Mouse (Mus musculus) thymus, postnatal 36 days (tissue): Measurements from ENCODE around the gene Usp4.

Source experiments
- DNase-seq, 2 experiments: peaks; one replicate each; pipeline ENCODE4 v3.0.0; 2022; ENCODE audit warnings: mixed read lengths in 2 of 2

Gene Usp4

DNA sequence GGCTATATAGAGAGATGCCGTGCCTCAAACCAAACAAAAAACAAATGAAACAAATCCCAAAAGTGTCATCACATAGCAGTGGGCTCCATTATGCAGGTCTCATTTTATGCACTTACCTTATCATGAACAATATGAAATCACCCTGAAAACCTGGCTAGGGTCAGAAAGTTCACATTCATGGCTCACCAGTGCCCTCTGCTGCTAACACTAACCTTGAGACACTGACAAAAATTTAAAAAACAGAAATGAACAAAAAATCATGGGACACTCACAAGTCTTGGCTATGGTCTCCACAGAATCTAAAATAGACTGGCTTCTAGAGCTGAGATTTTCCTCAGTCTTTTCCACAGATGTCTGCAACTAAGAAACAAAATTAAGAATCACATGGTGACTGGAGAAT is 64.6 kb downstream of the Usp4 start:
- peak in 1 of 2 experiments; percentile 7 for DNase-seq

DNA sequence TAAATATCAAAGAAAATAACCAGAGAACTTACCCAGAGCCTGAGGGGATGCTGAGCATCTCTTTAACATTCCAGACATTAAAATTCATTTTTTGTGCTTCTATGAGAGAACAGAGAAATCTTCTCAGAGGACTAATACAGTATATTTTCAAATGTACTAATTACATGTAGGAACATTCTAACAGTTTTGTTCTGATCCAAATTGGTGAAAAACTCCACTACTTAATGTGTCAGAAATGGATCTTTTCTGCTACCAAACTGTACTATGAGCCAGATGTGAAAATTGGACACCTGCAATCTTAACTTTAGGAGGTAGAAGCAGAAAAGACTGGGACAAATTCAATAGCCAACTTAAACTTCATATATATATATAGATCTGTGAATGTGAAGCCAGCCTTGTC is 80.7 kb downstream of the Usp4 start, which contains the start of gene Ccdc36:
Gene Ccdc36 (minus strand): TSS at position 101 of the 400 bp plus-strand sequence.
- no peak for DNase-seq

DNA sequence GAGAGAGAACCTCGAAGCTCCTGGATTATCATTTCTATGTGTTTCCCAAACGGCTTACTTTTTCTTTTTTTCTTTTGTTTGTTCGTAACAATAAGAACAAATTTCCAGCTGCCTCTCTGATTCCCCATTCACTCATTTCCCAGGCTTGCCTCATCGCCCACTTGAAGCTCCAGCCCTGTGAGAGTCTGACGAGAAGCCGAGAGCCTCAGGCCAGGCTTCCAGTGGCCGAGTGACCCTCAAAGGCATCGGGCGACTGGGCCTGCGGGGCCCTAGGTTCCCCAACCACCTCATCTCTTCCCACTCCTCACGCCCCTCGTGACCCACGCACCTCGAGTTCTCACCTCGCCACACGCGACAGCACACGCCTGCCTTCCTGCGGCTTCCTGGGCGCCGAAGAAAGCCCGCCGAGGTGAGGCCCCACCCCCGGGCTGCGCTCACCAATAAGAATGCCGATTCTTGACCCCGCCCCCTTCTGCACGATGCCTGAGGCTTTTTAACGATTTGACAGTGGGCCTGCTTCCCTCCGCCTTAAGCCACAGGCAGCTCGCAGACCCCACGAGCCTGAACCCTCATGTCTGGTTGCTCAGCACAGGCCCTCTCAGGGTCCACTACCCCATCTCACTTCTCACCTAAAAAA is 83.9 kb downstream of the Usp4 start:
- no peak for DNase-seq

DNA sequence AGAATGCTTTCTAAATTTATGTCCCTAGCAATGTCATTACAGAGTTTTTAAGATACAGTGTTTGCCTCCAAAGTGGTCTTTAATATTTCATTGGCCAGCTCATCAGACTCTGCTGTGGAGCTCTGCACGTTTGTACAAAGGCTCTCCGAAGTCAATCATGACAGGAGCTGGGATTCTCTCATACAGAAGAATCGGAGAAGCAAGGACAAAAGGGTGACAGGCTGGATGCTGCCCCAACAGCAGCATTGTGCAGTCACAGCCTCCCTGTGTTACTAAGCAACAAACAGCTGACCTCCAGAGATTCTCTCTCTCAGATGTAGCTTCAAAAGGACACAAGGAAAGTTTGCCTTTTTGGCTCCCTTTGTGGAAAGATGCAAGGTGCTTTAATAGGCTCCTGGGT is 88.5 kb downstream of the Usp4 start, which contains the start of gene BC048562:
Gene BC048562 (plus strand): TSS at position 301 of the 400 bp plus-strand sequence.
- no peak for DNase-seq

DNA sequence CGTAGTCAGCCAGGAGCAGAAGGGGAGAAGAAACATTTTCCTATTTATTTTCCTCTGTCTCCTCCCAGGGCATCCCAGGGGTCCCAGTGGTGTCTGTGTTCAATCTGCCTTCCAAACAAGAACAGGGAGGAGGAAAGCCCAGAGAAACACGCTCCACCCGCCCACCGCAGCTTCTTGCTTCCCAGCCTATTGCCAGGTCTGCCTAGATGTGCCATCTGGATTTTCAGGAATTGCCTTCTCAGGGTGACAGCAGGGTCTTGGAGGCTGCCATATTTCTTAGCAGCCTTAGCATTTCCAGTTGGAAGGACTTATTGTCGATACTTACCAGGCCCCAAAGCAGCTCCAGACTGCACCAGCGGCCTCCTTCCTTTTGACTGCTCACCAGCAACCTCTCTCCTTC is 91.5 kb downstream of the Usp4 start:
- no peak for DNase-seq

DNA sequence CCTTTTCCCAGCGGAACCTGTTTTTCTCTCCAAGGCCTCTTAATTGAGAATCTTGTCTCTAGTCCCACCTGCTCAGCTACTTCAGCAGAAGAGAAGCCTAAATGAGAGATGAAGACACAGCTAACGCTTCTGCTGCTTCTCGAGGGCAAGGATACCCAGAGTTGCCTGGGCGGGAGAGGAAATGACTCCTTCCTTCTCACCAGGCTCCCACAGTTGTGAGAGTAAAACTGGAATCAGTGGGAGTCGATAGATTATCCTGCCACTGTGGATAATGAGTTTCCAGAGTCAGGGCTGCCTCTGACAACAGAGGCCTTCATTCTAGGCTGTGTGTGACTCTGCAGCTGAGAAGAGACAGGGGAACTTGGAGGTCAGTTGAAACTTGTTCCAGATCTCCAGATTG is 92.8 kb downstream of the Usp4 start:
- DNase-seq = no peak

DNA sequence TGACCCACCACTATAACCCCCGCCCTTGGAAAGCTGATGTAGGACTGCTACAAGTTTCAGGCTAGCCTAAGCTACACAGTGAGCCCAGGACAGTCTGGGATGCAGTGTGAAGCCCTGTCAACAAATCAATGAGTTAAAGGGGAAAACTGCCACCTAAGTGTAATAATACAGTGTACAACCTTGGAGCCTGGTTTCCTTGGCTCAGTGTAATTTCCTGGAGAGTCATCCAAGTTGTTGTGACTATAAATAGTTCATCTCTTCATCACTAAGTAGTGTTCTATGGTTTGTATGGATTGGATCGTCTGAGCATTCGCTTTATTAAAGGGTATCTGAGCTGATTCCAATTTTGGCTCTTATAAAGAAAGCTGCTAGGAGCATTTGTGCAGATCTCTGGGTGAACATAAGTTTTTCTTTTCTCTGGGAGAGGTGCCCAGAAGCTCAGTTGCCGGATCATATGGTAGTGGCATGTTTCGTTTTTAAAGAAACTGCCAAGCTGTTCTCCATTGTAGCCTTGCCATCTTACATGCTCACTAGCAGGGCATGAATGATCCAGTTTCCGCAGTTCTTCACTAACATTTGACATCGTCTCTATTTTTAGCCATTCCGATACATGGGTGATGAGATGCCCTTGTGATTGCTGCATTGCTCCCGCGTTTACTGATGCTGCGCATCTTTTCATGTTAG is 93.7 kb downstream of the Usp4 start:
- no peak for DNase-seq
